Comparison of ENCODE assay signal across 9 mouse cellular contexts in the genomic region with DNA sequence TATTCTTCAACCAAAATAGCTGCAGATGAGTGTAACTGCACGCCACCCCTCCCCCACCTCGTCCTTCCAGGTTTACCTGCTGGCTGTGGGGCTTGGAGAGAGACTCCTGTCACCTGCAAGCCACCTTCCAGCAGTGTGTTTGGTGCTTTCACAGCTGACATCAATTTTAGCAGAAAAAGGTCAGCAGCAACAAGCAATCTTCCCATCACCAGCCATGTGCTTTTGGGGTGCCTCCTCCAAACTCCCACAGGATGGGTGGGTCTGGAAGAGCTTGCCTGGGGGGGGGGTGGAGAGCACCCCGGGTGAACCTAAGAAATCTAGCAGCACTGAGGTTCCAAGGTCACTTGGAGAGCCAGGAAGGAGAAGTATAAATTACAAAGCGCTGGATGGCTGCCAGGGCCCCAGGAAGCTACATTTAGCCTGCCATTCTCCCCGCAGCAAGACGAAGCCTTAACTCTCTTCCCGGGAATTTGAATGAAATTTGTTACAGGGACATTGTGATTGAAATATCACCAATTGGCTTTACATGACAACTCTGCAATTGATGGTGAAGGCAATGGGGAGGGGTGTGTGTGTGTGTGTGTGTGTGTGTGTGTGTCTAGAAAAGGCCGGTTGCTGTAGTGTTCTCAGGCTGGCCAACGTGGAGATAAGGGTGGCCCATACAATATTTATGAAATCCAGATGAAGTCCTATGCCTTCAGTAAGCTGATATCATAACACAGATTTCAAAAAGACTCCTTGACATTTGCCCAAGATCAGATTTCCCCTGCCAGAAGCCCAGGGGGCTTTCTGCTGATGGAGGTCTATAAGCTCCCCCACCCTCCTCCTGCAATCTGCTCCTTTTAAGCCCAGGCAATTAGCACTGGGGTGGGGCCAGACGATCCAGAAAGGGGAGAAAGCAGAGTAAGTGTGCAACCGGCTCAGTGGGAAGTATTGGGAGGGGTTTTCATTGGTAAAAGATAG. TPM values are rescaled to one million over a fixed set of nuclear protein-coding genes. Genes with fewer than 3 reads are reported as not detected.
A peak's percentile ranks its signal among the peaks of the same experiment; 100 is the strongest.
DNase-seq lines count a peak whose midpoint lies in the region; ATAC-seq and TF ChIP-seq lines count a peak whose summit lies in the region.
"Had no signal": no experiment of that assay in that cellular context is flagged by ENCODE, and none has a peak within 500 bp of the region (broad histone marks: within the 10 kb centered on the region; RNA-seq: fewer than 3 reads in every experiment).

No protein-coding gene starts in this region.

- no peak overlapping the region for H3K27ac ChIP-seq in lung, embryonic 15.5 days
- peak overlapping the region; percentile 77 for H3K27ac ChIP-seq in embryonic facial prominence, embryonic 10.5 days (replicated peaks)
- peak overlapping the region; percentile 20; the same call in 1 of the 2 replicates for H3K27ac ChIP-seq in hindbrain, postnatal 0 days
- H3K27ac ChIP-seq in midbrain, embryonic 15.5 days: peak overlapping the region; percentile 64
- H3K27ac ChIP-seq: liver, embryonic 14.5 days had no signal

- no peak overlapping the region for H3K9ac ChIP-seq in lung, embryonic 15.5 days
- H3K9ac ChIP-seq in hindbrain, postnatal 0 days (replicated peaks; ENCODE audit: low read length): no peak overlapping the region; the same call in 1 of the 2 replicates
- H3K9ac ChIP-seq in midbrain, embryonic 15.5 days: no peak overlapping the region
- H3K9ac ChIP-seq: liver, embryonic 14.5 days had no signal

- 2% methylated on average over 11 of the region's 11 CpGs for WGBS in lung, embryonic 15.5 days
- WGBS in embryonic facial prominence, embryonic 10.5 days: 6% methylated on average over 11 of the region's 11 CpGs
- WGBS in hindbrain, postnatal 0 days: 12% methylated on average over 11 of the region's 11 CpGs
- WGBS in midbrain, embryonic 15.5 days: 7% methylated on average over 11 of the region's 11 CpGs

- ATAC-seq in lung, embryonic 15.5 days (ENCODE audit: borderline replicate concordance, extremely low read depth, low FRiP score, low TSS enrichment): no peak
- ATAC-seq in hindbrain, postnatal 0 days: no peak
- peak; percentile 51; the same call in 1 of the 2 replicates for ATAC-seq in midbrain, embryonic 15.5 days (replicated peaks)
- no peak for ATAC-seq in activated CD4-positive, CD25-positive, alpha-beta regulatory T cell, adult 4 months

- H3K4me2 ChIP-seq in lung, embryonic 15.5 days: peak overlapping the region; percentile 31; the same call in 1 of the 2 replicates
- peak overlapping the region; percentile 23; the same call in 1 of the 2 replicates for H3K4me2 ChIP-seq in hindbrain, postnatal 0 days (ENCODE audit: low read depth, low read length)
- H3K4me2 ChIP-seq in midbrain, embryonic 15.5 days: peak overlapping the region; percentile 19

- peaks cover 28% of the 10 kb centered on the region; the same call in 1 of the 2 replicates for H3K27me3 ChIP-seq in lung, embryonic 15.5 days
- H3K27me3 ChIP-seq in embryonic facial prominence, embryonic 10.5 days (replicated peaks; ENCODE audit: low read depth, poor library complexity, severe bottlenecking): peaks cover 17% of the 10 kb centered on the region
- no peaks in the 10 kb centered on the region for H3K27me3 ChIP-seq in hindbrain, postnatal 0 days (ENCODE audit: insufficient read depth, low read length)
- no peaks in the 10 kb centered on the region for H3K27me3 ChIP-seq in midbrain, embryonic 15.5 days (replicated peaks)

- no peaks in the 10 kb centered on the region for H3K36me3 ChIP-seq in lung, embryonic 15.5 days
- no peaks in the 10 kb centered on the region for H3K36me3 ChIP-seq in embryonic facial prominence, embryonic 10.5 days (replicated peaks)
- no peaks in the 10 kb centered on the region for H3K36me3 ChIP-seq in hindbrain, postnatal 0 days (ENCODE audit: insufficient read depth, low read length)
- no peaks in the 10 kb centered on the region for H3K36me3 ChIP-seq in midbrain, embryonic 15.5 days (replicated peaks)

- DNase-seq in lung, adult 18-20 months: no peak
- peak; percentile 75 for DNase-seq in embryonic facial prominence, embryonic 10.5 days (ENCODE audit: low spot score)
- DNase-seq in hindbrain, postnatal 0 days (ENCODE audit: low spot score): peak; percentile 55
- no peak for DNase-seq in cerebellum, adult 11 months
- DNase-seq in cerebellum, adult 9-11 months: no peak

- H3K4me3 ChIP-seq in lung, embryonic 15.5 days: no peak overlapping the region
- peak overlapping the region; percentile 42 for H3K4me3 ChIP-seq in embryonic facial prominence, embryonic 10.5 days
- no peak overlapping the region for H3K4me3 ChIP-seq in hindbrain, postnatal 0 days (ENCODE audit: low read length)
- H3K4me3 ChIP-seq in midbrain, embryonic 15.5 days: no peak overlapping the region

- peaks cover 17% of the 10 kb centered on the region for H3K4me1 ChIP-seq in lung, embryonic 15.5 days
- H3K4me1 ChIP-seq in embryonic facial prominence, embryonic 10.5 days: peaks cover 51% of the 10 kb centered on the region
- peaks cover 13% of the 10 kb centered on the region for H3K4me1 ChIP-seq in hindbrain, postnatal 0 days (ENCODE audit: insufficient read depth, low read length)
- peaks cover 28% of the 10 kb centered on the region for H3K4me1 ChIP-seq in midbrain, embryonic 15.5 days

- no peaks in the 10 kb centered on the region for H3K9me3 ChIP-seq in lung, embryonic 15.5 days
- H3K9me3 ChIP-seq in embryonic facial prominence, embryonic 10.5 days: no peaks in the 10 kb centered on the region
- no peaks in the 10 kb centered on the region for H3K9me3 ChIP-seq in hindbrain, postnatal 0 days (ENCODE audit: low read length)
- no peaks in the 10 kb centered on the region for H3K9me3 ChIP-seq in midbrain, embryonic 15.5 days

- no peak for TF ChIP-seq CTCF in hindbrain, postnatal 0 days (IDR thresholded peaks at IDR 0.05; ENCODE audit: low read depth)

RNA-seq across cellular contexts. Expression of gene Chst8, which starts 13.8 kb away (rescaled TPM):
- polyA plus RNA-seq in lung, embryonic 15.5 days (2015; fragmentation: Nextera tagmentation; extraction: Ambion mirVana): 4.4 TPM in 2 replicates
- polyA plus RNA-seq in embryonic facial prominence, embryonic 10.5 days (2016; fragmentation: Nextera tagmentation; extraction: Ambion mirVana): 5.8 and 7.6 TPM in 2 replicates
- 27.8 and 38.6 TPM in 2 replicates for total RNA-seq in hindbrain, postnatal 0 days (2014; rRNA removed)
- 9.8 and 10.0 TPM in 2 replicates for polyA plus RNA-seq in hindbrain, postnatal 0 days (2015; fragmentation: Nextera tagmentation; extraction: Ambion mirVana)
- 17.1 TPM in 2 replicates for polyA plus RNA-seq in midbrain, embryonic 15.5 days (2015; fragmentation: Nextera tagmentation; extraction: Ambion mirVana)
- polyA plus RNA-seq in activated CD4-positive, CD25-positive, alpha-beta regulatory T cell, adult 4 months (2017; shearing (Covaris generic)): not detected

Comparison
In these comparisons a context has a peak if more than half of its experiments do, and no peak if none do; other contexts are left out.
1. DNase-seq: peak in embryonic facial prominence, embryonic 10.5 days (single experiment) and hindbrain, postnatal 0 days (single experiment); none in lung, adult 18-20 months (0 of 2), cerebellum, adult 11 months (single experiment) and cerebellum, adult 9-11 months (single experiment).
2. Peak in every context shown above with its lines, with median percentiles within 50 percentile points of each other: H3K4me2 ChIP-seq.